Mouse (Mus musculus) ES-Bruce4 (cell line): Measurements from ENCODE around the gene Trim47. TPM values are rescaled to one million over a fixed set of nuclear protein-coding genes. Genes with fewer than 3 reads are reported as not detected.

Experiments used
- H3K27ac ChIP-seq: 2 replicates; pipeline ENCODE4 v1.5.1; 2012; ENCODE audit warnings: low read length, inconsistent platforms; ENCODE audit not compliant: insufficient read depth
- H3K27me3 ChIP-seq: 2 replicates; pipeline ENCODE4 v1.6.1; 2012; ENCODE audit warnings: mild to moderate bottlenecking, low read length, inconsistent platforms; ENCODE audit not compliant: control insufficient read depth, poor library complexity, insufficient read depth, severe bottlenecking
- H3K36me3 ChIP-seq: 2 replicates; pipeline ENCODE4 v1.6.1; 2012; ENCODE audit warnings: inconsistent platforms, mild to moderate bottlenecking, low read length, moderate library complexity; ENCODE audit not compliant: control insufficient read depth, poor library complexity, insufficient read depth, severe bottlenecking
- H3K4me1 ChIP-seq: one replicate; pipeline ENCODE4 v1.8.1; 2011; ENCODE audit warnings: low read length; ENCODE audit not compliant: control insufficient read depth, insufficient read depth
- H3K4me3 ChIP-seq: 2 replicates; pipeline ENCODE4 v1.5.1; 2011; ENCODE audit warnings: low read depth, mild to moderate bottlenecking, low read length
- H3K9ac ChIP-seq: 2 replicates; pipeline ENCODE4 v1.6.1; 2012; ENCODE audit warnings: low read depth, mild to moderate bottlenecking, inconsistent platforms; ENCODE audit not compliant: poor library complexity, severe bottlenecking
- H3K9me3 ChIP-seq: replicated peaks from 2 replicates; pipeline ENCODE4 v1.6.1; 2012; ENCODE audit warnings: mild to moderate bottlenecking, low read length, inconsistent platforms; ENCODE audit not compliant: control insufficient read depth, poor library complexity, insufficient read depth, severe bottlenecking
- CTCF ChIP-seq: IDR thresholded peaks from one replicate; pipeline ENCODE4 v1.8.1; 2011; ENCODE audit warnings: low read depth, low read length
- EP300 ChIP-seq: IDR thresholded peaks from 2 replicates; pipeline ENCODE4 v1.6.1; 2011; ENCODE audit warnings: low read depth, low read length; ENCODE audit not compliant: insufficient read depth
- POLR2A ChIP-seq: IDR thresholded peaks from one replicate; pipeline ENCODE4 v1.8.1; 2011; ENCODE audit warnings: low read length; ENCODE audit not compliant: insufficient read depth
- polyA plus RNA-seq: library from polyadenylated mRNA; stranded (reverse); fragments of >200 nt; gene quantifications from 2 replicates; pipeline ENCODE4 v1.2.4, GENCODE M21; 2011; ENCODE audit warnings: low read depth; ENCODE audit not compliant: missing spikeins, insufficient read depth, insufficient read length

Gene Trim47
- polyA plus RNA-seq, 1 experiment = 3.9 TPM

DNA sequence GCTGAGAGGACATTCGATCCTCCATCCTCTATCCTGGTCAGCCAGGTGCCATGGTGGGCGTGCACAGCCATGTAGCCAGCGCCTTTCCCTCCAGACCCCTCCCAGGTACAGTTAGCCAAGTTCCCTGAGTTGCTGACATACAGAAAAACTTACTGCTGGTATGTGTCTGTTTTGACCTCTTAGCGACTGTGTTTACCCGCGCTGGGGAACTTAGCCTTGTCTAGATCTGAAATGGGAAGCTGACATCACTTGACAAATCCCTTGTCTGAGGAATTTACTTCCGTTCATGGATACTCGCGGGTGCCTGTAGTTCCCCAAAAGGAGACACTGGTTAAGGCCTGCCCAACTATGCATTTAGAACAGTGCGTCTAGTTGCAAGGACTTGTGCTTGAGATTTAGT, 16.5 kb downstream of the Trim47 start:
- H3K9me3 ChIP-seq = no peaks in the 10 kb centered on the region
- H3K4me1 ChIP-seq = peaks cover 6% of the 10 kb centered on the region
- no peaks in the 10 kb centered on the region for H3K36me3 ChIP-seq
- peak overlapping the region; percentile 40 for H3K4me3 ChIP-seq
- H3K9ac ChIP-seq = peak overlapping the region; percentile 47; the same call in 1 of the 2 replicates
- peaks cover 11% of the 10 kb centered on the region for H3K27me3 ChIP-seq
- TF ChIP-seq POLR2A (no peak), CTCF (no peak), EP300 (no peak)
- no peak overlapping the region for H3K27ac ChIP-seq

DNA sequence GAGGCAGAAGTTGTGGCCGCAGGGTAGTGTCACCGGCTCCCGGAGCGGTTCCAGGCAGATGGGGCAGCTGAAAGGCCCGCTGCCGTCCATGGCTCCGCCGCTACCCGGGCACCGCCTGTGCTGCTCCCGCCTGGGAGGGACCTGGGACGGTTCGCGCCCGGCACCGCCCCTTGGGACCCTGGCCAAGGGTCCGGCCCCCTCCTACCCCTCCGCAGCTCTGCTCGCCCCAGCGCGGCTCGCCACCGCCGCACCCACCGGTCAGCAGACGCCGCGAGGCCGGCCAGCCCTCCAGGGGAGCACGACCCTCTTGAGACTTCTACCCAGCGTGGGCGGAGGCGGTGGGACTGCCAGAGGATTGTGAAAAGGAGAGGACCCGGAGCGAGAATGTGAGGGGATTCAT, 16.9 kb downstream of the Trim47 start:
- Histone ChIP-seq H3K27ac (no peak overlapping the region), H3K9ac (peak overlapping the region; percentile 47), H3K4me3 (peak overlapping the region; percentile 40), H3K4me1 (peaks cover 6% of the 10 kb centered on the region), H3K9me3 (no peaks in the 10 kb centered on the region), H3K27me3 (peaks cover 11% of the 10 kb centered on the region), H3K36me3 (no peaks in the 10 kb centered on the region)
- TF ChIP-seq EP300 (no peak), POLR2A (no peak), CTCF (no peak)

DNA sequence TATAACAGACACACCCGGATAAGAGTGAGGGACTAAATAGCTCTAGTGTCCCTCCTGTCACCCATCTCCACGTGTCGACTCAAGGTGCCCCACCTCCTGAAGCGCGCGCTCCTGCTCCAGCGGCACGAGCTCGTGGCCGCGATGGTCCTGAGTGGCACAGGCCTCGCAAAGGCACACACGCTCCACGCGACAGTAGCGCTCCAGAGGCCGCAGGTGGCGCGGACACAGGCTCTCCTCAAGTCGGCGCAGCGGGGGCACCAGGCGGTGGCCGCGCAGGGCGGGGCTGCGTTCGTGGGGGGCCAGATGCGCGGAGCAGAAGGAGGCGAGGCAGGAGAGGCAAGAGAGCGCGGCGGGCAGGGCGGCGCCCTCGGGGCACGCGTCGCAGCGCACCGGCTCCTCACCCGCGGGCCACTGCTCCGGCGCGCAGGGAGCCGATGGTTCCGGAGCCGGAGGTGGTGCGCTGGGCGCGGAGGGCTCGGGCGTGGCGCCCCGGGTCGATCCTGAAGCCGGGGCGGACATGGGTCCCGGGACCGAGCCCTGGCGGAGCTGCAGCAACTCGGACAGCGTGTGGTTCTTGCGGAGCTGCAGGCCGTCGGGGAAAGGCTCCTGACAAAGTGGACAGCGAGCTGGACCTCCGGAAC, 17.4 kb downstream of the Trim47 start:
- no peak for TF ChIP-seq CTCF
- no peak for TF ChIP-seq EP300
- TF ChIP-seq POLR2A = no peak
- peak overlapping the region; percentile 40 for H3K4me3 ChIP-seq
- H3K9ac ChIP-seq = peak overlapping the region; percentile 47
- no peak overlapping the region for H3K27ac ChIP-seq
- H3K4me1 ChIP-seq = peaks cover 6% of the 10 kb centered on the region
- H3K9me3 ChIP-seq = no peaks in the 10 kb centered on the region
- H3K27me3 ChIP-seq = peaks cover 11% of the 10 kb centered on the region
- no peaks in the 10 kb centered on the region for H3K36me3 ChIP-seq

DNA sequence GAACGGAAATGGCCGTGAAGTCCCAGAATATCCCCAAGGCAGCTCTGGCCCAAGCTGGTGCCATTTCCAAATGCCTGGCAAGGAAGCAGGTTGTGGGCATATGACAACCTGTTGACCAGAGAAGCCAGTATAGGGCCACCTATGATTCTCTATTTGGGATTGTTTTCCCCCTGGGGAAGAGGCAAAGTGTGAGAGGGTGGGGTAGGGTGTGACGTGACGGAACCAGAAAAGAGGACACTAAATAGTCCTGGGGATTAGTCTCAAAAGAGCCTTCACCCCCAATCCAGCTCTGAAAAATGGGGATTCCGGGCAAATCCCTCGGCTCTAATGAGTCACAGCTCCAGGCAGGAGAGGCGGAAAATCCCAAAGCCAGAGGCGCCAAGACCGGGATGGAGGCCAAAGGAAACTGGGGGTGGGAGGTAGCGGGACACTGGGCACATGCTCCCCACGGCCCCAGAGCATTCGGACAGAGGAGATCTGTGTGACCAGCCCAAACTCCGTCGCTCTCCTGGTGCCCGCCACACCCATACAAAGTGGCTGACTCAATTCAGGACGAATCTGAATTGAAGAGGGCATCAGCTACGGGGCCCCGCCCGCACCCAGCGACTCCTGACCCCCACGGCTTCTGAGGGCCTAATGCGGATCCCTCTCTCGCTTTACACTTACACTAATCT, 18.4 kb downstream of the Trim47 start:
- Histone ChIP-seq H3K4me3 (peak overlapping the region; percentile 58), H3K27me3 (peaks cover 11% of the 10 kb centered on the region), H3K9ac (peak overlapping the region; percentile 45), H3K27ac (no peak overlapping the region), H3K4me1 (peaks cover 11% of the 10 kb centered on the region), H3K36me3 (no peaks in the 10 kb centered on the region), H3K9me3 (no peaks in the 10 kb centered on the region)
- TF ChIP-seq EP300 (no peak), POLR2A (no peak)

DNA sequence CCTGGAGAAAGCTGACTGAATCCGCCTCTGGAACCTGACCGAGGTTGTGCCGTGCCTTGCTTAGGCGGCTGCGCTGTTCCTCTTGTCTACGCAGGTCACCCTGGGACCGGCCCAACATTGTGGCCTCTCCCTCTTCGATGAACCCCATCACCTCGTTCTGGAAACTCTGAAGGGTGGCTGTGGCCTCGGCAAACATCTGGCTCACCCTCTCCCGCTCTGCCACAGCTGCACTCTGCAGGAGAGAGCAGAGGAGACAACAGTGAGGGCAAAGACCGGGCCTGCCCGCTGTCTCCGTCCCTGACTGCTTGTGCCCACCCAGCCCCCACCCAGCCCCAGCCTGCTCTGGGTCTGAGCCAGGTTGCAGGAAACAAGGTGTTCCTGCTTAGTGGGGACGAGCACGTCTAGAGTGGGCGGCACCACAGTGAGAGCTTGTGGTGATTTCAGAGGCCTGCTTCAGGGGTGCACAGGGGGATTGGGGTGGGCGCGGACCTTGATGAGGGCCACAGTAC, 19.2 kb downstream of the Trim47 start:
- H3K36me3 ChIP-seq = no peaks in the 10 kb centered on the region
- H3K4me1 ChIP-seq = peaks cover 11% of the 10 kb centered on the region
- no peaks in the 10 kb centered on the region for H3K9me3 ChIP-seq
- no peak overlapping the region for H3K27ac ChIP-seq
- H3K9ac ChIP-seq = peak overlapping the region; percentile 45
- H3K27me3 ChIP-seq = peaks cover 11% of the 10 kb centered on the region
- H3K4me3 ChIP-seq = peak overlapping the region; percentile 58
- TF ChIP-seq EP300 = no peak
- no peak for TF ChIP-seq CTCF
- TF ChIP-seq POLR2A = no peak
